In the genomic region with DNA sequence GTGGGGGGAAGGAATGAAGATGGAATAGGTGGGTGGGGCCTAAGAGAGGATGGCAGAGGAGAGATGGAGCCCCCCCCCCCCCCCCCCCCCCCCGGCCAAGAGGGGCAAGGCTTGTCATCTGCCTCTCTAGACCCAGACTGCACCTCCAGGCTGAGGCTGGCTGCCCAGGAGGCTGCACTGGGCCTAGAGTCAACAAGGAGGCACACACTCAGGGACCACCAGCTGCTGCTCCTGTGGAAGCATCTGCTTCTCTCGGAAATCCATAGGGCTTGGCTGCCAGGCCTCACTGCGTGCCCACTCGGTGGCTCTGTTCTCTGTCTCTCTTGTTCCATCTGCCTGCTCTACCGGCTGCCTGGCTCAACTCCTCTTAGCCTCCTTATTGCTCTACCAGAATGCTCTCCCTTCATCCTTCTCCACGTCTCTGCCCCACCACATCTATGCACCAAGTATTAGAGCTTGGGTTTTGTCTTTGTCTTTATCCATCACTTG, we compare ENCODE assay signal across 9 mouse cellular contexts. TPM values are rescaled to one million over a fixed set of nuclear protein-coding genes. Genes with fewer than 3 reads are reported as not detected.
A peak's percentile ranks its signal among the peaks of the same experiment; 100 is the strongest.
DNase-seq lines count a peak whose midpoint lies in the region.
"Had no signal": no experiment of that assay in that cellular context is flagged by ENCODE, and none has a peak within 500 bp of the region (broad histone marks: within the 10 kb centered on the region; RNA-seq: fewer than 3 reads in every experiment).

No protein-coding gene starts in this region.

- DNase-seq in frontal cortex, adult 2 months (ENCODE audit: extremely low spot score in 1 of 2, low spot score in 1 of 2) = peak; percentile 66 to 74
- DNase-seq in frontal cortex, postnatal 25 days (ENCODE audit: low spot score in 2 of 2) = no peak
- DNase-seq in 3134 (ENCODE audit: extremely low read depth, insufficient read length, low spot score) (peak; percentile 6), liver (no peak)
- peak; percentile 83 to 85 for DNase-seq in cerebellum, postnatal 25 days
- DNase-seq in left cerebral cortex, adult 18-20 months (ENCODE audit: low spot score in 2 of 2) = peak; percentile 66 to 74
- DNase-seq in ovary, postnatal 14 days (ENCODE audit: low spot score) = no peak
- no peak for DNase-seq in kidney, adult 11 months
- DNase-seq: spleen, adult 18-20 months had no signal

RNA-seq across cellular contexts. Expression of a gene that starts 38.4 kb away (rescaled TPM):
- polyA plus RNA-seq in frontal cortex, adult 2 months (2012; rRNA removed) = 44.5 and 49.8 TPM in 2 replicates
- 10 to 100 TPM; 27.3 to 32.7 TPM for total RNA-seq in left cerebral cortex, adult 18-20 months (2021)

Comparison
In these comparisons a context has a peak if more than half of its experiments do, and no peak if none do; other contexts are left out.
1. DNase-seq: peak in frontal cortex, adult 2 months (2 of 2), 3134 (single experiment), cerebellum, postnatal 25 days (2 of 2) and left cerebral cortex, adult 18-20 months (2 of 2); none in frontal cortex, postnatal 25 days (0 of 2), ovary, postnatal 14 days (single experiment), liver (single experiment) and kidney, adult 11 months (single experiment).